Mouse (Mus musculus): ENCODE results near the gene Mx1.

Mx1 gene

GRCm38 (mm10) chr16:97462481-97463181, at the start of gene Mx1:
Gene Mx1, minus strand, starts transcription at chr16:97462907.
- DNase-seq (ENCODE audit: low spot score in 2 of 2): peak in 1 of 2 experiments; percentile 49

- no peak for DNase-seq (ENCODE audit: low spot score in 2 of 2)
Measured at GRCm38 (mm10) chr16:97512347-97512751, 49.6 kb upstream of the Mx1 start.

DNA sequence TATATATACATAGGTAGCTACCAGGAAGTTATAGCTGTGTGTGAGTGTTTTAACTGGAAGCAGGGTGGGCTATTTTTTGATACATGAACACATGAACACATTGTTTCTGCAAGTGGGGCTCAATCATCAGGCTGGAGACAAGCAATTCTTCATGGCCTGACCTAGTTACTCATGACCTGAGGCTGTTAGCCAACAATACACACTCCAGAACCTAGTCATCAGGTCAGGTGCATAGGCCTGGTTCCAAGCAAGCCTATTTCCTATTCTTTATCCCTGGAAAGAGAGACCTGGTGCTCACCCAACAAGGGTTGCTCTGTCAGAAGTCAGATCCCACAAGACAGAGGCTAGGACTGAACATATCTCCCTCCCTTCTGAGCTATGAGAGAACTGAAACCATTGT, 48.8 kb upstream of the Mx1 start:
- DNase-seq (ENCODE audit: low spot score in 2 of 2): no peak

DNA sequence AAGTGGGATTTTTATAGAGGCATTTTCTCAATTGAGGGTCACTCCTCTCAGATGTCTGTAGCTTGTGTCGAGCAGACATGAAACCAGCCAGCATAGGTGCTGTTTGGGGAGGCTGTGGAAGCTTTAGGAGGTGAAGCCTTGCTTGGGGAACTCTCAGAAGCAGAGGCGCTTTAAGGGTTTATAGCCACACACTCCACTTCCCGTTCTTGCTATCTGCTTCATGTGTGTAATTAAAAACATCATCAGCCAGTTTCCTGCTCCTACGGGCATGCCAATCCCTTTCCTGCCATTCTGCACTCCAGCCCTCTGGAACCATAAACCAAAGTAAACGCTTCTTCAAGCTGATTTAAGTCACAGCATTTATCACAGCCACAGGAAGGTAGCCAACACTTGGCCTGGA, 48.1 kb upstream of the Mx1 start:
- DNase-seq (ENCODE audit: low spot score in 2 of 2): no peak

GRCm38 (mm10) chr16:97507783-97508182, 45.1 kb upstream of the Mx1 start:
- DNase-seq (ENCODE audit: low spot score in 2 of 2): no peak

DNA sequence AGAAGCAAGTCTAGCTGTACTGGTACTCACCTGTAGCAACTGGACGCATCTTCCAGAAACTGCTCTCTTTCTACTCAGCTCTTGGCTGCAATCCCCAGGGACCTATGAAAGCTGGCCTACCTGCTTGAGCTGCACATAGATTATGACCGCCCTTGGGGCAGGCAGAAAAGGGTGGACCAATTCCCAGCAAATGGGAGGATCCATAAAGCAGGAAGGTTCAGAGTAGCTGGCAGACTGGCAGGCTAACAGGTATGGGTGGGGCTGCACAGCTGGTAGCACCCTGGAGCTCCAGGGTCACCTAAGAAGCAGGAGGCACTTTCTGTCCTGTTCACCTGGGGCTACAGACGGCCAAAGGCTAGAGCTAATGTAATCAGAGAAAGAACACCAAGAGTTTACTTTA, 42.1 kb upstream of the Mx1 start:
- DNase-seq (ENCODE audit: low spot score in 2 of 2): no peak

- no peak for DNase-seq (ENCODE audit: low spot score in 2 of 2)
Measured at GRCm38 (mm10) chr16:97503849-97504248, 41.1 kb upstream of the Mx1 start.

GRCm38 (mm10) chr16:97500901-97501300, 38.2 kb upstream of the Mx1 start:
- DNase-seq (ENCODE audit: low spot score in 2 of 2): no peak

DNA sequence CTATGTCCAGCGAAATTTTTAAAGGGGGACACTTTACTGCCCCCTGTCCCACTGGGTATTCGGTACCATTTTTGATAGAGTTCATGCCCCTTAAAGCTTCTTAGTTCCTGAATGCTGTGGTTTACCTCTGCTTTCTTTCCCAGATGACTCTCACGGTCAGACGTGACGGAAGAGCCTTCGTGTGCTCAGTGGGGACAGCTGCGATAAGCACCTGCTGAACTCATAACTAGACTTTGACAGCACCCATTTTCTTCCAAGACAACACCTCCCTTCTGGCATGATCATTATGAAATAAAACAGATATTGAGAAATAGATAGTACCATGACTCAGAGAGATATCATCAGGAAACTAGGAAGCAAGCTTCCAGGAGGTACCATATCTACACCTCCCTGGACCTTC, 36.7 kb upstream of the Mx1 start:
- no peak for DNase-seq (ENCODE audit: low spot score in 2 of 2)

DNA sequence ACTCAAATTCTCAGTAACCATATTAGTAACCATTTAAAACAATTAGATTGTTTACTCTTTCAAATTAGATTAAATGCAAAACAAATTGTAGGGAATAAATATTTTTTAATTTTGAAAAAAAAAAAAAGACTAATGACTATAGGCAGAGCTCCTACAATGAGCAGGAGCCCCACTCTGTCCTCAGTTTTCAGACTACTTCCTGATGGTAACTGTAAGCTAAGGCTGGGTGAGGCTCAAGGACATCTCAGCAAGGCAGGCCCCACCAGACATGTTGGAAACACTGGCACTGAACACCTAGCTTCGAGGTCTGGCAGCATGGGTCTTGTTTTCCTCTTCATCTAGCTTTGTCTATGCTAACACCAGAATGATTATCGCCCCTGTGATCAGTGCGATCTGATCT, 35.4 kb upstream of the Mx1 start:
- no peak for DNase-seq (ENCODE audit: low spot score in 2 of 2)

GRCm38 (mm10) chr16:97497682-97498081, 35.0 kb upstream of the Mx1 start:
- no peak for DNase-seq (ENCODE audit: low spot score in 2 of 2)

DNA sequence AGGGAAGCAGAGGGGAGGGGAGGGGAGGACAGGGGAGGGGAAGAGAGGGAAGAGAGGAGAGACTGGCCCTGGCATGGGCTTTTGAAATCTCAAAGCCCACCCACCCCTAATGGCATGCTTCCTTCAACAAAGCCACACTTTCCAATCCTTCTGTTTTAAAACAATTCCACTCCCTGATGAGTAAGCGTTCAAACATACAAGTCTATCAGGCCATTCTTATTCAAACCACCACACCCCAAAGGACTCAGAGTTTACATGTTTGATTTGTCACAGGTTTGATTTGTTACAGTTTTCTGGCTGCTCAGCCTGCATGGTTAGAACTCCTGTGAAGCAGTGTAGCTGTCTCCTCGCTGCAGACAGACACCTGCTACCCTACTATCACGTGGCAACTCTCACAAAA, 33.3 kb upstream of the Mx1 start:
- DNase-seq (ENCODE audit: low spot score in 2 of 2): no peak

DNA sequence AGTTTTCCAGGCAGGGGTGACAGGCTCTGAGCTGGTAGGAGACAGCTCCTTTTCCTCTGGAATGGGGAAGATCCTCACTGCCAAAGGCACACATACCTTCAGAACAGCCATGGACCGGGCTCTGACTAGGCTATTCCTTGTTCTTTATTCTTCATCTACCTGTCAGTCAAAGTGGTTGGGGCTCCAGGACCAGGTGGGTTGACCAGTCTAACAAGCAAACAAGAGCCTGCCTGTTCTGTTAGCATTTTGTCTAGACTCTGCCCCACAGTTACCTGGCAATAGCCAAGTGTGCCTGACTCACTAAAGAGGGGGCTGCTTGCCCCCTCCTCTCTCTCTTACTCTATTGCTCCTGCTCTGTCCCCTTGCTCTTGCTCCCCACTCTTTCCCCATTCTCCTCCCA, 29.7 kb upstream of the Mx1 start:
- DNase-seq (ENCODE audit: low spot score in 2 of 2): no peak

- DNase-seq (ENCODE audit: low spot score in 2 of 2): no peak
Measured at GRCm38 (mm10) chr16:97478655-97479054, 15.9 kb upstream of the Mx1 start.

DNA sequence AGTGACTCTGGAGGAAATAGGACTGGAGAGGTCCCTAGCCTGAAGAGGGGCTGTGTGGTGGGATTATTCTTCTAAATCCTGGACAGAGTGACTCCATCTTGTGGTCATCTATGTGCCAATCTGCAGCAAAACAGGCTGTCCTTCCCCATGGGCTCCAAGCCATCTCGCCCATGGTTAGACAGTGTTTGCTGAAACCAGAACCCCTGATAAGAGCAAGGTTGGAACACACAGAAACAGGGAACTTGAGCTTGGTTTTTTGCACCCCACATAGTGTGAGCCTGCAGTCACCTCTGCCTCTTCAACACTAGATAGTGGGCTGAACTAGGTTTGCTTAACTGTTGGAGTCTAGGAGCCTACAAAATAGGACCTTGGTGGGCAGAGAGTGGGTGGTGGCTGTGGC, 13.8 kb upstream of the Mx1 start:
- DNase-seq (ENCODE audit: low spot score in 2 of 2): no peak

DNA sequence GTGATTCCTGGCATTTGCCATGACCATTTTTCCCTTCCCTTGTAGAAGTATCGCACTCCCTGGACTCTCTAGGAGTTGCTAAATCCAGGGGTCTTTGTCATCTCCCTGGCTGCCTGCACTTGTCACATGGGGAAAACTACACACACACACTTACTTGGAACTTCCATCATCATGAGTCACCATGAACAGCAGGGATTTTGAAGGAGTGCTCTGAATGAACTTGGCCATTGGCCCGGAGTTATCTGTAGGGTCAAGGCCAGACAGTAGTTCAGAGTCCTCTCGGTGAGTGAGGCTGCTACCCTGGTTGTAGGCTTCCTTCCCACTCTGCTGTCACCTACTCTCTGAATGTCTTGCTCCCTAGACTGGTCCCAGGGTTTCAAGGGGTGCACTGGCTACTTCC, 12.9 kb upstream of the Mx1 start:
- no peak for DNase-seq (ENCODE audit: low spot score in 2 of 2)

DNA sequence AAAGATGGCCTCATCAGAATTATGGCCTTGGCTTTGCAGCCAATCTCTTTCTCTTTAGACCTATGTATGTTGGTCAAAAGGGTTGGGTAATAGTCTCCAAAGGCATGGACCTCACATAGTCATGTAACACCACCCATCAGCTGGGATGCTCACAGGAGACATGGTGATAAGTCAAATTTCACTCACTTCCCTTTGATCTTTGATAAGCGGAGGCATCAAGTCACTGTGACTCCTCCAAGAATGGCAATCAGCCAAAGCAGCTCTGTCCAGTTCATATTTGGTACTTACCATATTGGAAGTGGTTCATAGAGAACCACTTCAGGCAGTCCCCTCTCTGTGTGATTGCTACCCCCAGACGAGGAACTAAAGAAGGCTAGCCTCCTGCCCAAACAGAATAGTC, 12.0 kb upstream of the Mx1 start:
- DNase-seq (ENCODE audit: low spot score in 2 of 2): no peak

DNA sequence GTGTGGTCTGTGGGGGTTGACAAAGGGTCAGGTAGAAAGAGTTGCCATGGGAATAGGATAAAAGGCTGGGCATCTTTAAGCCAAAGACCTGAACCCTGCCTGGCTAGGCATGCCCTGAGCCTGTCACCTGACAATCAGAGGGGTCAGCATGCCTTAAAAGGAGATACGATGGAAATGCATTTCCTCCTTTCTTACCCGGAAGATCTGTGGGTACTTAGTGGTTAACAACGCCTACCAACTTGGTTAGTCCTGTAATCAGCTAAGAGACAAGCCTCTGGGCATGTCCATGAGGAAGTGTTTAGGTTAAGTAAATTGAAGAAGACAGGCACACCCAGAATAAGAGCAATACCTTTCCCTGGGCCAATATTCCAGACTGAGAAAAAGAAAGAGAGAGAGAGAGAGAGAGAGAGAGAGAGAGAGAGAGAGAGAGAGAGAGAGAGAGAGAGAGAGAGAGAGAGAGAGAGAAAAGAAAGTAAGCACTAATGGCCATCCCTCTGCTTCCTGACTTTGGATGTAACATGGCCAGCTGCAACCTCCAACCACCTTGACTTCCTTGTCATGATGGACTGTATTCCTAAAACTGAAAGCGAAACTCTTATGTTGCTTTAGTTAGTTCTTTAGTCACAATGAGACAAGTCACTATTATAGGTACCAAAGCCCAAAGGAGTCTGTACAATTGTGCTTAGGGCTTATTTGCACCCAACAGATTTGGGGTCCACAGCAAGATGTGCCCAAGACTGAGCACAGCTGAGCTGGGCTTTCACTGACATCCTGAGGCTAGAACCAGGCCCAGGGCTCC, 5.5 kb upstream of the Mx1 start:
- no peak for DNase-seq (ENCODE audit: low spot score in 2 of 2)

GRCm38 (mm10) chr16:97467472-97467871, 4.8 kb upstream of the Mx1 start:
- DNase-seq (ENCODE audit: low spot score in 2 of 2): no peak

DNA sequence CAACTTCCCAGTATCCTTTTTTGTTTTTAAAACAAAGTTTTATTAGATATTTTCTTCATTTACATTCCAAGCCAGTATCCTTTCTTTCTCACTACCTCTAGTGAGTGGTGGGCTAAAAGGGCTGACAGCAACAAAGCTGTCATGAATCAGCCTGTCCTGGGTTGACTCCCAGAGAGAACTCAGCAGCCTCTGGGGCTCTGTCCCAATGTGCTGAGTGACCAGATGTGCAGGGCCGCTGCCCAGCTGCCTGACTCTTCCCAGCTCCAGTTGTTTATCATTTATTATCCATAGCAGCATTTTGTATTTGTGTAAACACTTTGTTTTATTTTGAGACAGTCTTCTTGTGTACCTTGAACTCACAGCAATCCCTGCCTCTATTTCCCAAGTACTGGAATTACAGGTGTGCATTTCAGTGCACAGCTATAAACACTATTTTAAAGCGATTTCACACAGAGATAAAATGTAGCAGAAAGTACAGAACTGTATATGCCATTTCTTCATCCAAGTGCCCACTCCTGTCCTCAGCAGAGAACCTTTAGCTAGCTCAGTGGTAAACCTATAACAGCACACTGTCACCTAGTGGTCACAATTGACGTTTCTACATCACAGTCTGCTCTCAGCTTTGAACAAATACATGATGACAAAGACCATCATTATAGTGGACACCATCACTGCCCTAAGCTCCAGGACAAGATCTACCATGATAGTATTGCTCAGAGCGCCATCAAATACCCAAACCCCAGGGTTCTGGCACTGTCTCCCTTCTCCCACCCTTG, 3.7 kb upstream of the Mx1 start:
- no peak for DNase-seq (ENCODE audit: low spot score in 2 of 2)

DNA sequence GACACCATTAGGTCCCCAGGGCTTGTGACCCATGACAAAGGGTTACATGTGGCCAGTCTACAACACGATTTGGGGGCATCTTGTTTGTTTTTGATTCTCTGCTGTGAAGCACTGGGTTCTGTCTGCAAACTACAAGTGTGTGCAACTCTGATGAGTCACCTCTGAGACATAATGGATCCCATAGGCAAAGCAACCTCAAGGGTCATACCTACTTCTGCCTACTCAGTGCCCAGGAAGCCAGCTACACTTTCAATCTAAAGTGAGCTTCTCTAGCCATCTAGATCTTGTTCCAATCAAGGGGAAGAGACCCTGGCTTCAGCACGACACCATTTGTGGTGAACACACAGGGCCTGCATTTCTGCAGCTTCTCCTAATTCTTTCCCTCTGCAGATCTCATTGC, 1.4 kb downstream of the Mx1 start:
- DNase-seq (ENCODE audit: low spot score in 2 of 2): peak in 1 of 2 experiments; percentile 47

DNA sequence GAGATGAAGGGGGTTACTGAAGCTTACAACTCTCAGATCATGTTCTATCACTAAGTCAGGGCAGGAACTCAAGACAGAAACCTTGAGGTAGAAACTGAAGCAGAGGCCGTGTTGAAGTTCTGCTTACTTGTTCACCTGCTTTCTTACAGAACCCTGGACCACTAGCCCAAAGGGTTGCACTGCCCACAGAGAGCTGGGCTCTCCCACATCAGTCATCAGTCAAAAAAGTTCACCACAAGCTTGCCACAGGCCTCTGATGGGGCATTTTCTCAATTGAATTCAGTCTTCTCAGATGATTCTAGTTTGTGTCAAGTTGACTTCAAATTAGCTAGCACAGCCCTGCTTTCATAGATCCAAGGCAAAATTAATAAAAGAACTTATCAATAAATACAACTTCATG, 2.9 kb downstream of the Mx1 start:
- DNase-seq (ENCODE audit: low spot score in 2 of 2): no peak

DNA sequence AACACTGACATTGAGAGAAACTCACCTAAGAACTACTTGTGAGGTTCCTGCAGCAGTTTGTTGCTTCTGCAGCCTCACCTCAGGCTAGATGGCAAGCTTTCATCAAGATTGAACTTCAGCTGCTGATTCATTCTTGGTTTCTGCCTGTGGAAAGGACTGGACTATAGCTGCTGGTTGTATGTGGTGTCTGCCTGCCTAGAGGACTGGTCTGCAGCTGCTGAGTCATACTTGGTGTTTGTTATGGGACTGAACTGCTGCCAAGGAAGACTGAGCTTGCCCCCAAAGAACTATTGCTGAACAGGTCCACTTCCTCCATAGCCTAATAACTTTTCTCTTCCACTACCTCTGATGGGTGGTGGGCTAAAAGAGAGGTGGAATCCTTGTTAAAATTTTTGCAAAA, 15.3 kb downstream of the Mx1 start:
- DNase-seq (ENCODE audit: low spot score in 2 of 2): no peak
